Mouse (Mus musculus) E14TG2a.4 (cell line): ENCODE data around the gene Zscan22.
"Not testable (repeated sequence)": the region's sequence is repeated elsewhere in the genome, so short reads cannot be mapped to it uniquely, and the experiment has no call there.

ENCODE experiments used
- H3K27me3 ChIP-seq: 2 replicates; pipeline ENCODE4 v1.6.1; 2014; ENCODE audit warnings: low read length, control low read depth; ENCODE audit not compliant: insufficient read depth
- H3K36me3 ChIP-seq: 2 replicates; pipeline ENCODE4 v1.6.1; 2014; ENCODE audit warnings: low read length, control low read depth; ENCODE audit not compliant: insufficient read depth
- H3K4me1 ChIP-seq: replicated peaks from 2 replicates; pipeline ENCODE4 v1.6.1; 2014; ENCODE audit warnings: low read depth, low read length, control low read depth
- H3K4me3 ChIP-seq: replicated peaks from 2 replicates; pipeline ENCODE4 v1.5.1; 2014; ENCODE audit warnings: mild to moderate bottlenecking, low read length
- H3K9me3 ChIP-seq: 2 replicates; pipeline ENCODE4 v1.6.1; 2014; ENCODE audit warnings: low read length, control low read depth
- CTCF ChIP-seq: conservative IDR thresholded peaks from 2 replicates; pipeline ENCODE4 v1.5.1; 2014; ENCODE audit warnings: low read length
- NANOG ChIP-seq: IDR thresholded peaks from 2 replicates; pipeline ENCODE4 v1.6.1; 2014; ENCODE audit warnings: borderline replicate concordance, low read length, mixed read lengths
- POU5F1 ChIP-seq: IDR thresholded peaks from 2 replicates; pipeline ENCODE4 v1.6.1; 2014; ENCODE audit warnings: low read length, borderline replicate concordance

The Zscan22 gene

DNA sequence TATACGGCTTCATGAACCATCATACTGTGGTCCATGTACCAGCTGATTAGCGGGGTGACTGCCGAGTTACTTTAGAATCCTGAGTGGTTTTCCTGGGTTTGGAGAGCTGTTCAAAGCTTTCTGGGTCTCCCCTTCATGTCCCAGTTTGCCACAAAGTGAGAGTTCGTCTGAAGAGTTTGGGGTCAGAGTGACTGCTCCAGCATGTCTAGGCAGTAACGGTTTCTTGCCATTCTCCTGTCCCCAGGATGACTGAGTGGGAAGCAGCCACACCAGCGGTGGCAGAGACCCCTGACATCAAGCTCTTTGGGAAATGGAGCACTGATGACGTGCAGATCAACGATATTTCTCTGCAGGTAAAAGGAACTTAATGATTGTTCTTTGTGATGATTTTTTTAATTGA, 25.1 kb downstream of the Zscan22 start:
- H3K36me3 ChIP-seq: peaks cover 47% of the 10 kb centered on the region
- H3K4me3 ChIP-seq: peak overlapping the region; percentile 98
- TF ChIP-seq POU5F1: no peak
- no peak for TF ChIP-seq NANOG
- peaks cover 58% of the 10 kb centered on the region for H3K4me1 ChIP-seq
- H3K27me3 ChIP-seq: peaks cover 2% of the 10 kb centered on the region
- H3K9me3 ChIP-seq: no peaks in the 10 kb centered on the region

DNA sequence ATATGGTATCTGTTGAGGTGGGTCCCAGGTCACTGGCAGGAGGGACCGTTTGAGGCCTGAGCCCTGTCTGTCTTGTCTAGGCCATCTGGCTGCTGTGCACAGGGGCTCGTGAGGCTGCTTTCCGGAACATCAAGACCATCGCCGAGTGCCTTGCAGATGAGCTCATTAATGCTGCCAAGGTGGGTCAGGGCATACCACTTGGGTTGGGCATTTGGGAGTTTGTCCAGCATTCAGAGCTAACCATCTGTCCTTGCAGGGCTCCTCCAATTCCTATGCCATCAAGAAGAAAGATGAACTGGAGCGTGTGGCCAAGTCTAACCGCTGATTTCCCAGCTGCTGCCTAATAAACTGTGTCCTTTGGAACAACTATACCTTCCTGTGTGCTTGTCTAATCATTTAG, 28.7 kb downstream of the Zscan22 start:
- peaks cover 51% of the 10 kb centered on the region for H3K36me3 ChIP-seq
- TF ChIP-seq NANOG (no peak), CTCF (no peak), POU5F1 (no peak)
- H3K9me3 ChIP-seq: no peaks in the 10 kb centered on the region
- H3K27me3 ChIP-seq: peaks cover 28% of the 10 kb centered on the region
- 0 out of 2 replicates have a peak overlapping the region, but pooled peaks have one; percentile 98 for H3K4me3 ChIP-seq
- peaks cover 65% of the 10 kb centered on the region for H3K4me1 ChIP-seq

GRCm38 (mm10) chr7:12927191-12927680, 29.6 kb downstream of the Zscan22 start, which contains the start of gene Rnf225:
Gene Rnf225 (plus strand): TSS chr7:12927416.
- Histone ChIP-seq H3K4me1 (peaks cover 65% of the 10 kb centered on the region), H3K9me3 (no peaks in the 10 kb centered on the region), H3K36me3 (peaks cover 51% of the 10 kb centered on the region), H3K4me3 (peak within 1 kb of the TSS; percentile 98), H3K27me3 (peaks cover 28% of the 10 kb centered on the region)
- TF ChIP-seq POU5F1 (no peak), NANOG (no peak)

DNA sequence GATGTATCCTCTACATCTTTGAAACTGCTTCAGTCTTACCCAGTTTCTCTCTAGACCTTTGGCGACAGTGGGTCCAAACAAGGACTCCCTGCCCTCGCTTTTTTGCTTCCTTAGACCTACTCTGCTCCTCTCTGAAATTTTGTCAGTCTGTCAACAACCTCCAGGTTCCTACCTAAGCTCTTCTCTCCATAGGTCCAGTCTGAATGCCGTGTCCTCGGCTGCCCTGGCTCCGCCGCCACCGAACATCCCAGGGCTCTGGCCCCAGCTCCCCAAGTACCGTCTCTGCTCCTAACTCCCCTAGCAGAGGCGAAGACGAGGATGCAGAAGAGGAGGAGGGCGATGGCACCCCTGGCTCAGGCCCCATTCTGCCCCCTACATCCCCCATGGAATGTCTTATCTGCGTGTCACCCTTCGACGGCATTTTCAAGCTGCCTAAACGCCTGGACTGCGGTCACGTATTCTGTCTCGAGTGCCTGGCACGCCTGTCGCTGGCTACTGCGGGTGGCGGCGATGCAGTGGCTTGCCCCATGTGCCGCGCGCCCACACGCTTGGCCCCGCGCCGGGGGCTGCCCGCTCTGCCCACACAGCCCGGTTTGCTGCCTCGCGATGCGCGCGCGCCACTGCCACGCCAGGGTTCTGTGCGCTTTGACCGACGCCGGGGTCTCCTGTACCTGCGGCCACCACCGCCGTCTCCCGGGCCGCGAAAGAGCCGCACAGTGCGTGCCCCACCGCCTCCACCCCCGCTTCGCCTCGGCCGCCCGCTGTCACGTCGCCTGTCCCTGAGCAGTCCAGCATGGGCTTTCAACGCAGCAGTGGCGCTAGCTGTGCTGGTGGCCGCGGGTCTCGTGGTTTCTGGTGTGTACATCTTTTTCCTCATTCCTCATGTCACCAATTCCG, 30.3 kb downstream of the Zscan22 start:
- TF ChIP-seq NANOG (no peak), POU5F1 (no peak), CTCF (no peak)
- Histone ChIP-seq H3K27me3 (peaks cover 28% of the 10 kb centered on the region), H3K4me3 (peak overlapping the region; percentile 81), H3K36me3 (peaks cover 46% of the 10 kb centered on the region), H3K4me1 (peaks cover 65% of the 10 kb centered on the region), H3K9me3 (no peaks in the 10 kb centered on the region)

DNA sequence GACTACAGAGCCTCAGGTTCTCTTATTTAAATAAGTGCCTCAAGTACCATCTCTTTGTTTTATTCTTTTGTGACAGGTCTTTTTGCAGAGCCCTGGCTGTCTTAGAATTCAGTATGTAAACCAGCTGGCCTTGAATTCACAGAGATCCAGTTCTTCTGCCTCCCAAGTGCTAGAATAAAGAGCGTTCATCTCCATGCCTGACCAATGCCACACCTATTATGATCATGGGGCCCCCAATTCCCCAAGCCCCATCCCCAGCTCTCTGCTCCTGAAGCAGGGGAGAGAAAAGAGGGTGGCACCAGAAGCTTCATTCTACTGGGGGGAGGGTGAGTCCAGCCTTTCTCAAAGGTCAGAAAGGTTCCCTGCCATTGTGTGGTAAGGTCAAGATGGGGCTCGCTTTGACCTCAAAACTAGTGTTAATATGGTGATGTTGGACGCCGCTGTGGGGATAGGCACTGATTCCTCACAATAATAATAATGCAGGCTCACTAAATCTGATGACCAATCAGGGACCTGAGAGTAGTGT, 36.1 kb downstream of the Zscan22 start:
- TF ChIP-seq CTCF (no peak), POU5F1 (no peak), NANOG (no peak)
- Histone ChIP-seq H3K4me1 (peaks cover 39% of the 10 kb centered on the region), H3K27me3 (peaks cover 17% of the 10 kb centered on the region), H3K4me3 (no peak overlapping the region), H3K36me3 (0 out of 2 replicates have a peak, but pooled peaks cover 4% of the 10 kb centered on the region), H3K9me3 (no peaks in the 10 kb centered on the region)

DNA sequence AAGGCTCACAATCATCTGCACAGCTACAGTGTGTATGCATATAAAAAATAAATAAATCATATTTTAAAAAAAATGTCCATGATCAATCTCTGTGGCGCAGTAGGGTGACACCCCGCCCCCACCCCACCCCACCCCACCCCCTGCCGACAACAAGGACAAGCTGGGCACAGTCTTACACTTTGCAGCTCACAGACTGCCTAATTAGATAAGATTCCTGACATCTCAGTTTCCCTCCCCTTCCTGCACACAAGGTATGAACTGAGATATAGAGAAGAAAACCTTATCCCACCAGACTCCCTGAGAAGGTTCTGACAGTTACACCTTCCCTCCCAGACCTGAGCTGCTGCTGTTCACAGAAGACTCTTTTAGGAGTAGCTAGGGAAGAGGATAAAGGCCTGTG, 37.2 kb downstream of the Zscan22 start:
- H3K4me3 ChIP-seq: no peak overlapping the region
- H3K9me3 ChIP-seq: no peaks in the 10 kb centered on the region
- H3K4me1 ChIP-seq: peaks cover 27% of the 10 kb centered on the region
- peaks cover 5% of the 10 kb centered on the region for H3K27me3 ChIP-seq
- TF ChIP-seq POU5F1 (no peak), NANOG (no peak), CTCF (no peak)
- H3K36me3 ChIP-seq: 0 out of 2 replicates have a peak, but pooled peaks cover under 1% of the 10 kb centered on the region

DNA sequence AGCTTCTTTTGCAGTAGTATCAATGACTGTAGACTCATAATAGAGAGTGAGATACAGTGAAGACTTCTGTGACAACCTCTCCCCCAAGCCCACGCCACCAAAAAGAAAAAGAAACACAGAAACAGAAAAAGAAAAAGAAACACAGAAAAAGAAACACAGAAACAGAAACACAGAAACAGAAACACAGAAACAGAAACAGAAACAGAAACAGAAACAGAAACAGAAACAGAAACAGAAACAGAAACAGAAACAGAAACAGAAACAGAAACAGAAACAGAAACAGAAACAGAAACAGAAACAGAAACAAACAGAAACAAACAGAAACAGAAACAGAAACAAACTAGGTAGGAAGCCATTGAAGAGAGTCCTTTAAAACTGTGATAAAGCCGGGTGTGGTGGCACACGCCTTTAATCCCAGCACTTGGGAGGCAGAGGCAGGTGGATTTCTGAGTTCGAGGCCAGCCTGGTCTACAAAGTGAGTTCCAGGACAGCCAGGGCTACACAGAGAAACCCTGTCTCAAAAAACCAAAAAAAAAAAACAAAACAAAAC, 39.7 kb downstream of the Zscan22 start:
- not testable (repeated sequence) for H3K4me3 ChIP-seq, H3K9me3 ChIP-seq, H3K27me3 ChIP-seq, H3K36me3 ChIP-seq
- peaks cover 31% of the 10 kb centered on the region for H3K4me1 ChIP-seq

- no peaks in the 10 kb centered on the region for H3K27me3 ChIP-seq
- no peak for TF ChIP-seq CTCF
- TF ChIP-seq NANOG: no peak
- no peak for TF ChIP-seq POU5F1
These were observed 43.0 kb downstream of the Zscan22 start for GRCm38 (mm10) chr7:12940599-12940998.

GRCm38 (mm10) chr7:12943488-12943887, 45.9 kb downstream of the Zscan22 start:
- no peaks in the 10 kb centered on the region for H3K9me3 ChIP-seq
- peaks cover 9% of the 10 kb centered on the region for H3K4me1 ChIP-seq
- TF ChIP-seq CTCF (peak; percentile 81), NANOG (no peak), POU5F1 (no peak)

More at GRCm38 (mm10) chr7:12940599-12940998, 43.0 kb downstream of the Zscan22 start:
- H3K9me3 ChIP-seq: no peaks in the 10 kb centered on the region
- no peaks in the 10 kb centered on the region for H3K36me3 ChIP-seq
- peaks cover 9% of the 10 kb centered on the region; the same call in 1 of the 2 replicates for H3K4me1 ChIP-seq
- no peak overlapping the region for H3K4me3 ChIP-seq

More at GRCm38 (mm10) chr7:12943488-12943887, 45.9 kb downstream of the Zscan22 start:
- Histone ChIP-seq H3K36me3 (no peaks in the 10 kb centered on the region), H3K4me3 (no peak overlapping the region), H3K27me3 (no peaks in the 10 kb centered on the region)
